Mouse (Mus musculus) liver, embryonic 14.5 days (tissue): ENCODE measurements around the gene Nav2. TPM values are rescaled to one million over a fixed set of nuclear protein-coding genes. Genes with fewer than 3 reads are reported as not detected.

Source experiments
- ATAC-seq: fragments of 200-750 bp; cut with Nextera tagmentation; 2 replicates; pipeline ENCODE4 v1.8.0; 2017; ENCODE audit warnings: moderate number of reproducible peaks, mild to moderate bottlenecking, moderate library complexity; ENCODE audit not compliant: insufficient read depth
- DNase-seq, 3 experiments: peaks; one replicate each; pipeline ENCODE4 v3.0.0-alpha.2; 2012 to 2013; ENCODE audit warnings: low read depth in 3 of 3, low spot score in 3 of 3
- H3K27ac ChIP-seq: fragments of 300-500 bp; sonication (generic); 2 replicates; pipeline ENCODE4 v1.5.1; 2014; ENCODE audit warnings: moderate library complexity, mild to moderate bottlenecking, control low read depth, inconsistent platforms
- H3K27me3 ChIP-seq: fragments of 300-500 bp; sonication (generic); 2 replicates; pipeline ENCODE4 v1.6.1; 2014; ENCODE audit warnings: mild to moderate bottlenecking, low read length, moderate library complexity; ENCODE audit not compliant: control insufficient read depth, insufficient read depth
- H3K36me3 ChIP-seq: fragments of 300-500 bp; sonication (generic); replicated peaks from 2 replicates; pipeline ENCODE4 v1.6.1; 2014; ENCODE audit warnings: low read depth; ENCODE audit not compliant: control insufficient read depth, insufficient read depth
- H3K4me1 ChIP-seq, 2 experiments: fragments of 200-500 bp in 1 of 2; fragments of 300-500 bp in 1 of 2; sonication (generic) in 1 of 2; replicated peaks; 2 replicates each; pipeline ENCODE4 v1.6.1; 2012 to 2014; ENCODE audit warnings: antibody characterized with exemption in 1 of 2, inconsistent platforms in 1 of 2, low read length in 1 of 2; ENCODE audit not compliant: control insufficient read depth in 2 of 2, insufficient read depth in 2 of 2
- H3K4me2 ChIP-seq: fragments of 300-500 bp; sonication (generic); 2 replicates; pipeline ENCODE4 v1.6.1; 2014; ENCODE audit warnings: low read depth, mild to moderate bottlenecking, control low read depth, moderate library complexity
- H3K4me3 ChIP-seq, 2 experiments: fragments of 200-500 bp in 1 of 2; fragments of 300-500 bp in 1 of 2; sonication (generic) in 1 of 2; 2 replicates each; pipeline ENCODE4 v1.5.1; 2012 to 2014; ENCODE audit warnings: low read depth in 2 of 2, low read length in 2 of 2, mild to moderate bottlenecking in 2 of 2, control low read depth in 1 of 2, inconsistent platforms in 1 of 2, moderate library complexity in 1 of 2; ENCODE audit not compliant: insufficient read depth in 1 of 2
- H3K9ac ChIP-seq: fragments of 300-500 bp; sonication (generic); replicated peaks from 2 replicates; pipeline ENCODE4 v1.6.1; 2014; ENCODE audit warnings: mild to moderate bottlenecking, control low read depth, moderate library complexity
- H3K9me3 ChIP-seq: fragments of 300-500 bp; sonication (generic); 2 replicates; pipeline ENCODE4 v1.6.1; 2016; ENCODE audit warnings: low read length, mixed read lengths; ENCODE audit not compliant: control insufficient read depth
- CTCF ChIP-seq: IDR thresholded peaks from 2 replicates; pipeline ENCODE4 v1.5.1; 2016; ENCODE audit warnings: antibody characterized with exemption, low read depth, control low read depth
- EP300 ChIP-seq: IDR thresholded peaks from 2 replicates; pipeline ENCODE4 v1.6.1; 2016; ENCODE audit warnings: antibody characterized with exemption, low read depth
- WGBS: fragments of 180-500 bp; shearing (Covaris S2); extraction: QIAGEN DNeasy Blood & Tissue Kit; methylation state at CpG from one replicate; pipeline ENCODE4 v1.1.7; 2014; ENCODE audit not compliant: insufficient replicate concordance; 5-methylcytosine and 5-hydroxymethylcytosine counted together
- polyA plus RNA-seq, 2 experiments: library from polyadenylated mRNA; depleted of rRNA in 1 of 2; stranded (reverse) in 1 of 2; unstranded in 1 of 2; fragments of >200 nt; fragmentation: Nextera tagmentation in 1 of 2; extraction: Ambion mirVana in 1 of 2; gene quantifications; 2 replicates each; pipeline versions ENCODE4 v1.2.1 to v1.2.3; 2012 to 2014

The Nav2 gene
- polyA plus RNA-seq, 2 experiments: 1.5 to 1.6 TPM

GRCm38 (mm10) chr7:49307717-49308116 is 399.2 kb downstream of the Nav2 start:
- Histone ChIP-seq H3K27ac (no peak overlapping the region), H3K36me3 (no peaks in the 10 kb centered on the region), H3K9me3 (no peaks in the 10 kb centered on the region), H3K4me2 (no peak overlapping the region), H3K27me3 (peaks cover 3% of the 10 kb centered on the region), H3K9ac (no peak overlapping the region), H3K4me3 (no peak overlapping the region), H3K4me1 (peaks cover 6 to 12% of the 10 kb centered on the region in 2 experiments; a peak in 2 of 4 replicates)
- ATAC-seq (no peak), DNase-seq (no peak)
- 65% methylated on average over 6 of the region's 6 CpGs for WGBS
- TF ChIP-seq CTCF: peak; percentile 64
- no peak for TF ChIP-seq EP300

- no peak overlapping the region for H3K27ac ChIP-seq
- H3K4me1 ChIP-seq: peaks cover 6 to 10% of the 10 kb centered on the region in 2 experiments; a peak in 2 of 4 replicates
- 43% methylated on average over 5 of the region's 5 CpGs for WGBS
- H3K27me3 ChIP-seq: peaks cover 3% of the 10 kb centered on the region
- TF ChIP-seq CTCF (no peak), EP300 (no peak)
- H3K9me3 ChIP-seq: no peaks in the 10 kb centered on the region
- ATAC-seq (peak; percentile 60; the same call in 1 of the 2 replicates), DNase-seq (no peak)
- no peak overlapping the region for H3K9ac ChIP-seq
- no peak overlapping the region for H3K4me2 ChIP-seq
- no peak overlapping the region for H3K4me3 ChIP-seq
- H3K36me3 ChIP-seq: no peaks in the 10 kb centered on the region
These were observed 401.2 kb downstream of the Nav2 start for GRCm38 (mm10) chr7:49309746-49310145.

GRCm38 (mm10) chr7:49313945-49314344 is 405.4 kb downstream of the Nav2 start:
- Histone ChIP-seq H3K36me3 (no peaks in the 10 kb centered on the region), H3K9ac (no peak overlapping the region), H3K4me2 (no peak overlapping the region), H3K27ac (no peak overlapping the region), H3K4me1 (peaks cover 6% of the 10 kb centered on the region in 2 experiments; a peak in 2 of 4 replicates), H3K9me3 (no peaks in the 10 kb centered on the region), H3K4me3 (no peak overlapping the region), H3K27me3 (no peaks in the 10 kb centered on the region)
- WGBS: 67% methylated on average over 7 of the region's 7 CpGs
- ATAC-seq (no peak), DNase-seq (no peak)
- TF ChIP-seq EP300 (no peak), CTCF (no peak)

- no peak for ATAC-seq
- DNase-seq: no peak
- Histone ChIP-seq H3K9me3 (no peaks in the 10 kb centered on the region), H3K36me3 (no peaks in the 10 kb centered on the region), H3K27ac (no peak overlapping the region), H3K27me3 (no peaks in the 10 kb centered on the region), H3K9ac (no peak overlapping the region), H3K4me3 (no peak overlapping the region), H3K4me1 (peaks cover 11 to 13% of the 10 kb centered on the region in 2 experiments), H3K4me2 (no peak overlapping the region)
- 49% methylated on average over 3 of the region's 3 CpGs for WGBS
- TF ChIP-seq CTCF (no peak), EP300 (no peak)
These were observed 406.5 kb downstream of the Nav2 start for GRCm38 (mm10) chr7:49315033-49315432.

- WGBS: 60% methylated on average over 3 of the region's 3 CpGs
- Histone ChIP-seq H3K9me3 (no peaks in the 10 kb centered on the region), H3K27me3 (no peaks in the 10 kb centered on the region), H3K9ac (no peak overlapping the region), H3K4me3 (no peak overlapping the region), H3K4me1 (peaks cover 23 to 26% of the 10 kb centered on the region in 2 experiments), H3K27ac (no peak overlapping the region), H3K36me3 (no peaks in the 10 kb centered on the region), H3K4me2 (no peak overlapping the region)
- no peak for TF ChIP-seq EP300
- TF ChIP-seq CTCF: no peak
- ATAC-seq (no peak), DNase-seq (no peak)
These were observed 408.1 kb downstream of the Nav2 start for GRCm38 (mm10) chr7:49316600-49316999.
